In genomic region chr3:139665047-139665446, GRCm38 (mm10) we compare ENCODE assay signal across 29 mouse cellular contexts.
A peak's percentile ranks its signal among the peaks of the same experiment; 100 is the strongest.
DNase-seq lines count a peak whose midpoint lies in the region; ATAC-seq and TF ChIP-seq lines count a peak whose summit lies in the region.
"Had no signal": no experiment of that assay in that cellular context is flagged by ENCODE, and none has a peak within 500 bp of the region (broad histone marks: within the 10 kb centered on the region; RNA-seq: fewer than 3 reads in every experiment).

No protein-coding gene starts in this region.

- peak overlapping the region; percentile 37 to 89 for H3K4me3 ChIP-seq in MEL (ENCODE audit: control insufficient read depth in 1 of 2, insufficient read depth in 1 of 2, low read depth in 2 of 2, low read length in 2 of 2)
- no peak overlapping the region for H3K4me3 ChIP-seq in left cerebral cortex, adult 2 months
- H3K4me3 ChIP-seq: forebrain, embryonic 10.5 days; forebrain, embryonic 13.5 days; heart, embryonic 12.5 days; heart, embryonic 15.5 days had no signal

- intact Hi-C loops in left cerebral cortex, adult 2 months (cut with DNase I) = no loop called here

- H3K9me3 ChIP-seq in MEL (replicated peaks; ENCODE audit: insufficient read depth, low read length) = no peaks in the 10 kb centered on the region
- H3K9me3 ChIP-seq: forebrain, embryonic 10.5 days; forebrain, embryonic 13.5 days; heart, embryonic 12.5 days; heart, embryonic 15.5 days had no signal

- ATAC-seq in hematopoietic stem cell, adult 5-6 weeks (replicated peaks in 1 of 2; ENCODE audit: insufficient read depth in 1 of 2, low FRiP score in 2 of 2, low TSS enrichment in 1 of 2, low read depth in 1 of 2, poor library complexity in 2 of 2, severe bottlenecking in 2 of 2) = 0 out of 4 replicates have a peak, but pooled peaks have one; percentile 32 to 37
- no peak for ATAC-seq in frontal cortex, adult (ENCODE audit: low TSS enrichment)
- ATAC-seq: forebrain, embryonic 13.5 days; forebrain, postnatal 0 days; hindbrain, postnatal 0 days; intestine, postnatal 0 days; Patski had no signal

- H3K9ac ChIP-seq in MEL (ENCODE audit: control insufficient read depth, low read depth, low read length, poor library complexity, severe bottlenecking) = 0 out of 2 replicates have a peak overlapping the region, but pooled peaks have one; percentile 11
- H3K9ac ChIP-seq: forebrain, embryonic 13.5 days; forebrain, postnatal 0 days; heart, embryonic 12.5 days; heart, embryonic 15.5 days; hindbrain, embryonic 14.5 days had no signal

- no peaks in the 10 kb centered on the region for H3K79me2 ChIP-seq in MEL (ENCODE audit: control insufficient read depth, insufficient read depth, low read length, poor library complexity)

- TF ChIP-seq CTCF in MEL (IDR thresholded peaks at IDR 0.05 in 2 of 3, conservative IDR thresholded peaks at IDR 0.05 in 1 of 3; ENCODE audit: control insufficient read depth in 1 of 3, insufficient read depth in 1 of 3, low read depth in 2 of 3, low read length in 3 of 3, poor library complexity in 1 of 3, severe bottlenecking in 1 of 3) = no peak
- TF ChIP-seq CTCF in left cerebral cortex, adult 2 months (IDR thresholded peaks at IDR 0.05) = no peak

- H3K4me1 ChIP-seq in MEL (ENCODE audit: control insufficient read depth in 1 of 2, insufficient read depth in 2 of 2, low read length in 2 of 2) = peaks cover 0 to 6% of the 10 kb centered on the region in 2 experiments; a peak in 1 of 4 replicates
- H3K4me1 ChIP-seq: forebrain, embryonic 10.5 days; forebrain, embryonic 13.5 days; heart, embryonic 12.5 days; heart, embryonic 15.5 days had no signal

- TF ChIP-seq EP300 in MEL (IDR thresholded peaks at IDR 0.05; ENCODE audit: low read depth in 1 of 2, low read length in 2 of 2) = no peak

- no peak for TF ChIP-seq POLR2A in MEL (IDR thresholded peaks at IDR 0.05; ENCODE audit: control insufficient read depth in 1 of 2, insufficient read depth in 1 of 2, low read depth in 1 of 2, low read length in 2 of 2, poor library complexity in 1 of 2)

- DNase-seq in 3T3-L1 (ENCODE audit: low read depth, low spot score) = peak; percentile 2
- peak; percentile 18 for DNase-seq in A20 (ENCODE audit: low read depth, low spot score)
- peak; percentile 30 for DNase-seq in MEL (ENCODE audit: low read depth, low spot score)
- no peak for DNase-seq in left cerebral cortex, adult 18-20 months (ENCODE audit: low spot score in 2 of 2)
- no peak for DNase-seq in layer of hippocampus, postnatal 36 days
- DNase-seq in left cerebral cortex, adult 2 months (ENCODE audit: extremely low spot score in 1 of 2, low spot score in 2 of 2) = no peak
- DNase-seq: adrenal gland, adult 2 months; adrenal gland, postnatal 14 days; B cell, adult 2 months; cerebellum, adult 11-12 months; cerebellum, adult 8-10 months; cerebellum, postnatal 10 days; cerebellum, postnatal 36 days; forebrain, postnatal 0 days; gastrocnemius, postnatal 36 days; heart, adult 11 months; heart, postnatal 10 days; heart, postnatal 36 days; kidney, adult 2 months had no signal

- H3K27me3 ChIP-seq in MEL (ENCODE audit: control insufficient read depth in 1 of 2, insufficient read depth in 2 of 2, low read length in 2 of 2) = no peaks in the 10 kb centered on the region
- H3K27me3 ChIP-seq: forebrain, embryonic 13.5 days; heart, embryonic 12.5 days; heart, embryonic 15.5 days; Patski had no signal

- peaks cover 0 to 11% of the 10 kb centered on the region in 2 experiments; a peak in 2 of 4 replicates for H3K36me3 ChIP-seq in MEL (ENCODE audit: control insufficient read depth in 1 of 2, insufficient read depth in 2 of 2, low read length in 2 of 2)
- H3K36me3 ChIP-seq: forebrain, embryonic 10.5 days; heart, embryonic 12.5 days; heart, embryonic 15.5 days had no signal

- TF ChIP-seq RAD21 in MEL (IDR thresholded peaks at IDR 0.05; ENCODE audit: low read depth, low read length) = no peak

- H3K27ac ChIP-seq in MEL (ENCODE audit: control insufficient read depth, low read depth, low read length) = no peak overlapping the region
- no peak overlapping the region for H3K27ac ChIP-seq in left cerebral cortex, adult 2 months
- H3K27ac ChIP-seq: forebrain, embryonic 10.5 days; forebrain, embryonic 13.5 days; heart, embryonic 15.5 days; hindbrain, embryonic 14.5 days; hindbrain, postnatal 0 days had no signal

TF ChIP-seq in MEL, 35 proteins besides CTCF, POLR2A, EP300 and RAD21:
- TF ChIP-seq ETS1 (IDR thresholded peaks at IDR 0.05; ENCODE audit: low read depth, low read length) (peak; percentile 84), MAZ (IDR thresholded peaks at IDR 0.05; ENCODE audit: low read depth, low read length) (no peak)

Comparison
In these comparisons a context has a peak if more than half of its experiments do, and no peak if none do; other contexts are left out.
1. DNase-seq: peak in 3T3-L1 (single experiment), A20 (single experiment) and MEL (single experiment); none in left cerebral cortex, adult 18-20 months (0 of 2), layer of hippocampus, postnatal 36 days (0 of 2) and left cerebral cortex, adult 2 months (0 of 2).